Mouse (Mus musculus) embryonic fibroblast, embryonic 13.5 days (primary cell): ENCODE data around the gene Higd1c. TPM values are rescaled to one million over a fixed set of nuclear protein-coding genes. Genes with fewer than 3 reads are reported as not detected.

Experiments used
- H3K27ac ChIP-seq: 2 replicates; pipeline ENCODE4 v1.5.1; 2012; ENCODE audit warnings: low read length, control low read depth, inconsistent platforms; ENCODE audit not compliant: insufficient read depth
- H3K4me1 ChIP-seq: 2 replicates; pipeline ENCODE4 v1.6.1; 2011; ENCODE audit warnings: low read length; ENCODE audit not compliant: control insufficient read depth, insufficient read depth
- H3K4me3 ChIP-seq: 2 replicates; pipeline ENCODE4 v1.5.1; 2011; ENCODE audit warnings: mild to moderate bottlenecking, control low read depth, low read length; ENCODE audit not compliant: insufficient read depth
- CTCF ChIP-seq: IDR thresholded peaks from 2 replicates; pipeline ENCODE4 v1.5.1; 2011; ENCODE audit warnings: mild to moderate bottlenecking, control low read depth, low read length, moderate library complexity, borderline replicate concordance; ENCODE audit not compliant: insufficient read depth
- POLR2A ChIP-seq: IDR thresholded peaks from 2 replicates; pipeline ENCODE4 v1.6.1; 2011; ENCODE audit warnings: low read depth, mild to moderate bottlenecking, control low read depth, low read length, moderate library complexity
- polyA plus RNA-seq: library from polyadenylated mRNA; stranded (reverse); fragments of >200 nt; gene quantifications from 2 replicates; pipeline ENCODE4 v1.2.4, GENCODE M21; 2011; ENCODE audit warnings: low read depth; ENCODE audit not compliant: missing spikeins, insufficient read length

The Higd1c gene
- polyA plus RNA-seq, 1 experiment, result not detected

GRCm38 (mm10) chr15:100422476-100422875, 58.1 kb downstream of the Higd1c start:
- Histone ChIP-seq H3K27ac (peak overlapping the region; percentile 38), H3K4me1 (peaks cover 17% of the 10 kb centered on the region), H3K4me3 (peak overlapping the region; percentile 93)
- no peak for TF ChIP-seq CTCF
- TF ChIP-seq POLR2A, result no peak

- TF ChIP-seq CTCF (no peak), POLR2A (peak; percentile 85)
- peak overlapping the region; percentile 38; the same call in 1 of the 2 replicates for H3K27ac ChIP-seq
- peak overlapping the region; percentile 93 for H3K4me3 ChIP-seq
- H3K4me1 ChIP-seq, result peaks cover 17% of the 10 kb centered on the region
Observed at GRCm38 (mm10) chr15:100422899-100423860, 58.8 kb downstream of the Higd1c start.

DNA sequence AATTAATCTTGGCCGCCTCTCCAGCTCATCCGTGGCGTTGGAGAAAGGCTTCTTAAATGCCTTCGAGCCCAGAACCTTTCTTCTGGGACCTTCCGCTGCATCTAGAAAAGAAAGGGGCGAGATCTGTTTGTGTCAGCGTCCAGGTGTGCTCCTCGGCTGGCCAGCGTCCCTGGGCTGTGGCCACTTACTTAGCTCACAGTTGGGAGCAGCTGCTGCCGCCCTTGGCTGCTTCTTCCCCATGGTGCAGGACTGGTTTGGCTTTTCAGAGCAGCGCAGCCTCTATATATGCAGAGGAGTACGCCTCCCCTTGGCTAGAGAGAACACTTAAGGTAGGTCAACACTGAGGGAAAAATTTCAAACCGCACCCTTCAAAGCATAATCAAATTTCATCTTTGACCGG, 59.6 kb downstream of the Higd1c start:
- Histone ChIP-seq H3K27ac (no peak overlapping the region), H3K4me3 (peak overlapping the region; percentile 50), H3K4me1 (peaks cover 17% of the 10 kb centered on the region)
- TF ChIP-seq POLR2A, result no peak
- TF ChIP-seq CTCF, result no peak

GRCm38 (mm10) chr15:100424396-100425122, 60.2 kb downstream of the Higd1c start, which contains the start of gene Slc11a2:
TSS of gene Slc11a2 (minus strand) at chr15:100425072.
- TF ChIP-seq POLR2A, result no peak
- no peak for TF ChIP-seq CTCF
- Histone ChIP-seq H3K4me3 (peak within 1 kb of the TSS; percentile 50), H3K4me1 (peaks cover 12% of the 10 kb centered on the region), H3K27ac (no peak within 1 kb of the TSS)

DNA sequence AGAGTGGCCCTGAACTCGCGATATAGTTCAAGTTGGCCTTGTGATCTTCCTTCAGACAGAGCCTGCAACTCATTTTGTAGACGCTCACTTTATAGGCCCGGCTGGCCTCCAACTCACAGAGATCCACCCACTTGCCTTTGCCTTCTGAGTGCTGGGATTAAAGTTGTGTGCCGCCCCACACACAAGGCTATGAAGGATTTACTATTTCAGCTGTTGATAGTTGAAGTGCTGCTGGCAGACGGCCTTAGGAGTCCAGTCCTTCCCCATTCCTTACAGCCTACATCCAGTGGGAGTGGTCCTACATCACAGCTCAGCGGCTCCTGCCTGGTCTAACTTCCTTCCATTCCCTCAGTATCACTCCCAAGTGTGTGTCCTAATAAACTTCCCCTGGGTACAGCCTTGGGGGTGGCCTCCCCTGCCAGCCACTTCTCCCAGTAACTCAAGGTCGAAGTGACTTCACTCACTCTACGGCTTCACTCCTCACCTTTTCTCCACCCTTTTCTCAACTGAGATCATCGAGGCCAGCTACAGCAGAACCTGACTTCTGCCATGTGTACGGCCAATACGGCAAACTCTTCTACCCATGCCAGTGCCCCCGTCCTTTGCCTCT, 64.1 kb downstream of the Higd1c start:
- Histone ChIP-seq H3K4me1 (no peaks in the 10 kb centered on the region), H3K4me3 (no peak overlapping the region), H3K27ac (no peak overlapping the region)
- TF ChIP-seq POLR2A (no peak), CTCF (no peak)

GRCm38 (mm10) chr15:100429959-100430565, 65.7 kb downstream of the Higd1c start:
- H3K27ac ChIP-seq, result no peak overlapping the region
- H3K4me3 ChIP-seq, result no peak overlapping the region
- TF ChIP-seq POLR2A (no peak), CTCF (no peak)
- H3K4me1 ChIP-seq, result no peaks in the 10 kb centered on the region

DNA sequence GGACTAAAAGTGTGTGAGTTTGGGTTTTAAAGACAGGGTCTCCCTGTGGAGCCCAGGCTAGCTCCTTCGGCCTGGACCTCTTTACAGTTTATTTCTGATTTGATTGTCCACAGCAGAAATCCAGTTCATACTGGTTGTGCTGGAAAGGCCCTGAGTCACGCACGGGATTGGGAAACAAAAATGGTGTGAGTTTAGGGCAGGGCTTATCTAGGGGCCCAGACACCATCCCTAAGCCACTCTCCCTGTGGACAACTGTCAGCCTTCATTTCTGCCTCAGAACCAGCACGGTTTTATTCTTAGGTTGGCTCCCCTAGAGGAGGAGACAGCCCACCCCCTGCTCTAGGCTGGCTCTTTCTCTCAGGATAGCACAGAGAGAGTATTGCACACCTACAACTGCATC, 68.9 kb downstream of the Higd1c start:
- TF ChIP-seq CTCF (no peak), POLR2A (no peak)
- Histone ChIP-seq H3K4me1 (no peaks in the 10 kb centered on the region), H3K27ac (no peak overlapping the region), H3K4me3 (no peak overlapping the region)

Other genes starting within 250 kb of the Higd1c start
- gene Atf1, start 136.7 kb upstream of the Higd1c start, polyA plus RNA-seq, result 62.5 and 68.0 TPM in 2 replicates
- not detected in 2 replicates for gene Tmprss12, start 83.7 kb upstream of the Higd1c start, polyA plus RNA-seq
- gene Mettl7a1, start 60.4 kb upstream of the Higd1c start, polyA plus RNA-seq, result 9.7 and 13.4 TPM in 2 replicates
- not detected in 2 replicates for gene Mettl7a3, start 29.6 kb upstream of the Higd1c start, polyA plus RNA-seq
- gene Methig1, start 11.4 kb upstream of the Higd1c start, polyA plus RNA-seq, result not detected in 2 replicates
- gene Mettl7a2, start 11.3 kb upstream of the Higd1c start, polyA plus RNA-seq, result not detected in 2 replicates
- not detected in 2 replicates for gene Gm5475, start 57.6 kb downstream of the Higd1c start, polyA plus RNA-seq
- 40.3 and 48.5 TPM in 2 replicates for gene Slc11a2, start 60.5 kb downstream of the Higd1c start, polyA plus RNA-seq
- 22.6 and 27.4 TPM in 2 replicates for gene Letmd1, start 104.5 kb downstream of the Higd1c start, polyA plus RNA-seq
- 9.3 and 10.8 TPM in 2 replicates for gene Csrnp2, start 130.9 kb downstream of the Higd1c start, polyA plus RNA-seq
- gene Tfcp2, start 187.5 kb downstream of the Higd1c start, polyA plus RNA-seq, result 15.6 and 20.3 TPM in 2 replicates
- 12.8 and 16.9 TPM in 2 replicates for gene Pou6f1, start 235.4 kb downstream of the Higd1c start, polyA plus RNA-seq